ENCODE assay signal across 10 mouse cellular contexts in the genomic region with DNA sequence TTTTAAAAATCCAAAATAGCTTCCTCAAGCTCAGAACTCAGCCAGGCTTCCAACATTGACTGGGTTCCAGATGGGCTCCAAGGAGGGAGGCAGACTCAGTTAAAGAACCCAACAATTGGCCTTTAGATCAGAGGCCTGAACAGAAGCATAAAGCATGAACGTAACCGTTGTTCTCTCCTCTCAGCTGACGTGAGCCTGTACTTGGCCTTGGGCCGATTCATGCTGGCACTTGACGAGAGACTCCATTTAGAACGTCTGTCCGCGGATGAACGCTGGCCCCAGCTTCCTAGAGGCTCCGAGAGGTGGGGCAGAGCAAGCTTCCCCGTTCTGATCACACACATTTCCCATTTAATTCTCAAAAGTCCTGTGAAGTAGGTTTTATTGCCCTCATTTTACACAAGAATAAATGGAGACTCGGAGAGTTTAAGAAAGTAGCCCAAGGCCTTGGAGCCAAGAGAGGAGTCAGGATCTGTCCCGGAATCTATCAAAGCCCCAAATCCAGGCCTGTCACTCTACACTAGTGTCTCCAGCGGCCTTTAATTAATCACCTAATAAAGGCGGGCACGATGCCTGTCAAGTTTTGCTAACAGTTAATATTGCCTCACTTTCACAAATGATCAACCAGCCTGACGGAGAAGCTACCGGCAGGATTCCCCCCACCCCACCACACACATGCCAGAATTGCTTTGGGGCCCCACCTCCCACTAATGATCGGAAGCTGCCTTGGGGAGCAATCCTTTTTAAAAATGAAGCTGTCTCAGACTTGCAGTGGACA. TPM values are rescaled to one million over a fixed set of nuclear protein-coding genes. Genes with fewer than 3 reads are reported as not detected.
A peak's percentile ranks its signal among the peaks of the same experiment; 100 is the strongest.
DNase-seq lines count a peak whose midpoint lies in the region; ATAC-seq and TF ChIP-seq lines count a peak whose summit lies in the region.
"Had no signal": no experiment of that assay in that cellular context is flagged by ENCODE, and none has a peak within 500 bp of the region (broad histone marks: within the 10 kb centered on the region; RNA-seq: fewer than 3 reads in every experiment).

No protein-coding gene starts in this region.

- H3K27me3 ChIP-seq in embryonic facial prominence, embryonic 15.5 days = 0 out of 2 replicates have a peak, but pooled peaks cover 3% of the 10 kb centered on the region
- H3K27me3 ChIP-seq in hindbrain, postnatal 0 days (ENCODE audit: insufficient read depth, low read length) = no peaks in the 10 kb centered on the region
- H3K27me3 ChIP-seq in midbrain, embryonic 14.5 days (ENCODE audit: control insufficient read depth, insufficient read depth, low read length) = no peaks in the 10 kb centered on the region

- peaks cover 24% of the 10 kb centered on the region for H3K4me1 ChIP-seq in embryonic facial prominence, embryonic 15.5 days
- peaks cover 28% of the 10 kb centered on the region for H3K4me1 ChIP-seq in hindbrain, postnatal 0 days (ENCODE audit: insufficient read depth, low read length)
- H3K4me1 ChIP-seq in midbrain, embryonic 14.5 days (ENCODE audit: control insufficient read depth, insufficient read depth, low read length) = peaks cover 48% of the 10 kb centered on the region

- peak; percentile 3 to 48 for DNase-seq in frontal cortex, adult 2 months (ENCODE audit: extremely low spot score in 1 of 2, low spot score in 1 of 2)
- DNase-seq in frontal cortex, postnatal 14 days (ENCODE audit: low spot score in 2 of 2) = no peak
- peak; percentile 75 for DNase-seq in adrenal gland, adult 2 months
- peak; percentile 90 for DNase-seq in hindbrain, postnatal 0 days (ENCODE audit: low spot score)
- peak; percentile 81 for DNase-seq in midbrain, embryonic 14.5 days
- DNase-seq in urinary bladder, postnatal 36 days (ENCODE audit: low spot score in 2 of 2) = no peak

- no peak for TF ChIP-seq CTCF in hindbrain, postnatal 0 days (IDR thresholded peaks at IDR 0.05; ENCODE audit: low read depth)

- H3K4me2 ChIP-seq in embryonic facial prominence, embryonic 15.5 days (replicated peaks) = no peak overlapping the region
- no peak overlapping the region for H3K4me2 ChIP-seq in hindbrain, postnatal 0 days (ENCODE audit: low read depth, low read length)
- no peak overlapping the region for H3K4me2 ChIP-seq in midbrain, embryonic 14.5 days (ENCODE audit: low read length)

- H3K27ac ChIP-seq in embryonic facial prominence, embryonic 15.5 days (replicated peaks) = peak overlapping the region; percentile 39; the same call in 1 of the 2 replicates
- H3K27ac ChIP-seq in hindbrain, postnatal 0 days = peak overlapping the region; percentile 79
- peak overlapping the region; percentile 92 for H3K27ac ChIP-seq in midbrain, embryonic 14.5 days (replicated peaks; ENCODE audit: low read depth, low read length)

- H3K9ac ChIP-seq in embryonic facial prominence, embryonic 15.5 days = no peak overlapping the region
- no peak overlapping the region for H3K9ac ChIP-seq in hindbrain, postnatal 0 days (replicated peaks; ENCODE audit: low read length)
- no peak overlapping the region for H3K9ac ChIP-seq in midbrain, embryonic 14.5 days (replicated peaks; ENCODE audit: low read length)

- no peak for ATAC-seq in embryonic facial prominence, embryonic 15.5 days (ENCODE audit: insufficient number of reproducible peaks, low FRiP score, low TSS enrichment, low read depth)
- ATAC-seq in hindbrain, postnatal 0 days = peak; percentile 58
- ATAC-seq in midbrain, embryonic 14.5 days (ENCODE audit: low FRiP score, low TSS enrichment) = no peak
- ATAC-seq in megakaryocyte, adult 5-6 weeks (ENCODE audit: poor library complexity, severe bottlenecking) = no peak

- H3K36me3 ChIP-seq in embryonic facial prominence, embryonic 15.5 days = no peaks in the 10 kb centered on the region
- no peaks in the 10 kb centered on the region for H3K36me3 ChIP-seq in hindbrain, postnatal 0 days (ENCODE audit: insufficient read depth, low read length)
- no peaks in the 10 kb centered on the region for H3K36me3 ChIP-seq in midbrain, embryonic 14.5 days (ENCODE audit: control insufficient read depth, insufficient read depth, low read length)

- H3K4me3 ChIP-seq in embryonic facial prominence, embryonic 15.5 days (replicated peaks) = no peak overlapping the region
- H3K4me3 ChIP-seq in hindbrain, postnatal 0 days (ENCODE audit: low read length) = no peak overlapping the region
- H3K4me3 ChIP-seq in midbrain, embryonic 14.5 days (replicated peaks; ENCODE audit: low read depth, low read length) = no peak overlapping the region

- WGBS in embryonic facial prominence, embryonic 15.5 days = 46% methylated on average over 19 of the region's 19 CpGs
- WGBS in hindbrain, postnatal 0 days = 19% methylated on average over 19 of the region's 19 CpGs
- 15% methylated on average over 19 of the region's 19 CpGs for WGBS in midbrain, embryonic 14.5 days

- no peaks in the 10 kb centered on the region for H3K9me3 ChIP-seq in embryonic facial prominence, embryonic 15.5 days (replicated peaks)
- H3K9me3 ChIP-seq in hindbrain, postnatal 0 days (ENCODE audit: low read length) = no peaks in the 10 kb centered on the region
- H3K9me3 ChIP-seq in midbrain, embryonic 14.5 days (ENCODE audit: control insufficient read depth, low read length) = no peaks in the 10 kb centered on the region

RNA-seq across cellular contexts. Expression of a gene that starts 17.1 kb away (rescaled TPM):
- not detected in 2 replicates for polyA plus RNA-seq in frontal cortex, adult 2 months (2012; rRNA removed)
- total RNA-seq in adrenal gland, adult 2 months (2021) = not detected
- not detected in 2 replicates for polyA plus RNA-seq in adrenal gland, adult 2 months (2012; rRNA removed)
- polyA plus RNA-seq in embryonic facial prominence, embryonic 15.5 days (2015; fragmentation: Nextera tagmentation; extraction: Ambion mirVana) = not detected in 2 replicates
- total RNA-seq in hindbrain, postnatal 0 days (2014; rRNA removed) = not detected in 2 replicates
- polyA plus RNA-seq in hindbrain, postnatal 0 days (2015; fragmentation: Nextera tagmentation; extraction: Ambion mirVana) = 0.15 TPM in 1 of 2 replicates, not detected in the other
- polyA plus RNA-seq in midbrain, embryonic 14.5 days (2014; fragmentation: Nextera tagmentation; extraction: Ambion mirVana) = 0.30 and 0.59 TPM in 2 replicates
- total RNA-seq in megakaryocyte, adult 5-6 weeks (2015) = not detected in 2 replicates
- total RNA-seq in megakaryocyte, adult 5-6 weeks (2017) = not detected in 2 replicates
- total RNA-seq: layer of hippocampus, postnatal 25 days had no signal
- polyA plus RNA-seq: C2C12 had no signal

Comparison
In these comparisons a context has a peak if more than half of its experiments do, and no peak if none do; other contexts are left out.
1. DNase-seq: peak in frontal cortex, adult 2 months (2 of 2), adrenal gland, adult 2 months (single experiment), hindbrain, postnatal 0 days (single experiment) and midbrain, embryonic 14.5 days (single experiment); none in frontal cortex, postnatal 14 days (0 of 2) and urinary bladder, postnatal 36 days (0 of 2).
2. H3K27ac ChIP-seq: peak in every context shown above with its lines; median percentile 92 in midbrain, embryonic 14.5 days; 79 in hindbrain, postnatal 0 days; 39 in embryonic facial prominence, embryonic 15.5 days.